Mouse (Mus musculus): ENCODE data around the gene Mup14.
"Not testable (repeated sequence)": the region's sequence is repeated elsewhere in the genome, so short reads cannot be mapped to it uniquely, and the experiment has no call there.

Gene Mup14

DNA sequence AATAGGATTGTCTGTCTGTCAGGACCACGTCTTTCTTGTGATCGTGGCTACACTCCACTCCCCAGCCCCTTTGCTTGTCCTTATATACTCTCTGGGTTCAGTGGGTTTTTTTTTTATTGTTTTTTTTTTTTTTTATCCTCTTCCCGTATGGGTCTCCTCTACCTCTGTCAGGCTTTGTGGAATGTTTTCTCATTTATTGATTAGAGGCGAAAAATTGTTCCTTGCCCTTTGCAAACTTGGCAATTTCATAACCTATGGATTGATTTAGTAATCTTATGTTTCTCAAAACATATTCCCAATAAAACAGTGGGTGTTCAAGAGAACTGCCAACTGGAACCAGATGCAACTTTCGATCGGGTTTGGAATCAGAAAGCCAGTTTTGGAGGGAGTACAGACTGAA is at the start of gene Mup14:
TSS of gene Mup14 (minus strand) at position 101 of the 400 bp plus-strand sequence.
- not testable (repeated sequence) for DNase-seq

DNA sequence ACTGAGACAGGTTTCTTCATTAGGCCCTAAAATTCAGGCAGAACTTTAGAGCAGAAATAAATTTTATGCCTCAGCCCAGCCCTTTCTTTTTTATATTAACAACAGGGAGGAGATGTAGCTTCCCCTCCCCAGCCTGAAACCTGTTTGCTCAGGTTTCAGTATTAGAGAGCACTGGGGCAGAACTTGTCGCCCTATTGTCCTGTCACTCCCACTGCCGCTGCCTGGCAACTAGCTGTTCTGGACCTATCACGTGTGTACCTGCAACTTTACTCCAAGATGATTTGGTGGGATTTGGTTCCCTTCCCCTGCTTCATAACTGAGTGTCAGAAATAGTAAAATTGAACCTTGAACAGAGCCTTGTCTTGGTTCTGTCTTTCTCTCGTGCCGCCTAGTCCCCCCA is 34.3 kb upstream of the Mup14 start:
- peak; percentile 71 for DNase-seq

All from kidney, adult 9 months (tissue).